Mouse (Mus musculus) neural tube, embryonic 10.5 days (tissue): ENCODE data around the gene Trim37.
A peak's percentile ranks its signal among the peaks of the same experiment; 100 is the strongest.
"Not testable (repeated sequence)": the region's sequence is repeated elsewhere in the genome, so short reads cannot be mapped to it uniquely, and the experiment has no call there.

Experiments
- DNase-seq: peaks from one replicate; pipeline ENCODE4 v3.0.0-alpha.2; 2017; ENCODE audit warnings: low spot score; ENCODE audit errors: extremely low spot score

Trim37 gene

DNA sequence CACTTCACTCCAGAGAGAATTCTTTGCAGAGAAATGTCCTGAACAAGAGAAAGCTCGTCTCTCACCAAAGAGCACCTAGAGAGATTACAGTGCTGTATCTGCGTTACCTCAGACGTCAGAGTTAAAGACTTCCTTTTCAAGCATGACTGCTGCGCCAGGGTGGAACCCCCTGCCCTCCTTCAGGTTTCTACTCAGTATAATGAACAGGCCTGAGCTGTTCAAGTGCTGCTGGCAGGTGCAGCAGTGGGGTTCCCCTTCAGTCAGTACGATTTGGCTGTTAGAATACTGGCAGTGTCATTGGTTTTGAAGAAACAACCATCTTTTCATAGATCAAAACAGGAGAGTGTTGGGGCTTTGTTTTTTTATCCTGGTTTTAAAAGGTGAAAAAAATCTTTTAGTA lies 100.2 kb downstream of the Trim37 start:
- DNase-seq, result no peak

DNA sequence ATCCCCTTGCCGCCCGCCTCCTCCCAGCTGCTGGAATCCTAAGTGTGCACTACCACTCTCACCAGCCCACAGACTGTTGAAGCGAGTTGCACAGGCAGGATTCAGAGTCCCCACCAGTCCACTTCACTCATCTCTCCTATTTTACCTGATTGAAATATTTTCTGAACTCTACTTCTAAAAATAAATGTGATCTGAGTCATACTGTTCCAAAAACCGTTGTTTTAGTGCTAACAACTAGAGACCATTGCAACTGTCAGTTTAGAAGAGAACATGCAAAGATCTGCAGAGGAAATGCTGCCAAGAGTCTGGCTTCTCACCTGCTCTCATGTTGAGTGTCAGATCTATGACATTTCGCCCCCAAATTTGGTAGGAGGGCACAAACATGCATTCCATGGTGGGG lies 106.5 kb downstream of the Trim37 start:
- DNase-seq, result no peak

DNA sequence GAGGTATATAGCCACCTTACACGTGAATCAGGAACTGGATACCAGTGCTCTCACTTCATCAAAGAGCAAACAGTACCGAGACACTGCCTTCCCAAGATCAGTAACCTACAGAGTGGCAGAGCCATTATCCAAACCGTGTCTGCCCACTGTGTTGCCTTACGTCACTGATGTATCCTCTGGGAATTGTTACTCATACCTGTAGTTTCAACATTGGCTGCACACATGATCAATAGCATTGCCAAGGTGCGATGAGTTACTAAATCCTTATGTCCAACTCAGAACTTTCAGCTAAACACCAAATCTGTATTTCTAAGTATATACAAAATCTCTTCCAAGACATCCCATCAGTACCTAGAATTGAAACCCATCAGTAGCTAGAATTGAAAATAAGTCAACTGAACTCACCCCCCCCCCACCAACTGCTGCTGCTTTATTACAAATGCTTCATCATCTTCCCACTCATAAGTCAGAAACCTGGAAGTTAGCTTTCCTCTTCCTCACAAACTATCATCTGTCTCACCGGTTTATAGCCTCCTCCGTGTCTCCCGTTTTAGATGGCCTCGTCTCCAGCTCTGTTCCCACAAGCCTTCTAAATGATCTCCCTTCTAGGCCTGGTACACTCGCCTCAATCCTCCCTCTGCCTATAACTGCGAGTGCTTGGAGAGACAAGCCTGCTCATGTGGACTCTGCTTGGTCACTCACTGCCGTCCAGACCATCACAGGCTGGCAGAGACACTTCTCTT lies 108.0 kb downstream of the Trim37 start:
- no peak for DNase-seq

DNA sequence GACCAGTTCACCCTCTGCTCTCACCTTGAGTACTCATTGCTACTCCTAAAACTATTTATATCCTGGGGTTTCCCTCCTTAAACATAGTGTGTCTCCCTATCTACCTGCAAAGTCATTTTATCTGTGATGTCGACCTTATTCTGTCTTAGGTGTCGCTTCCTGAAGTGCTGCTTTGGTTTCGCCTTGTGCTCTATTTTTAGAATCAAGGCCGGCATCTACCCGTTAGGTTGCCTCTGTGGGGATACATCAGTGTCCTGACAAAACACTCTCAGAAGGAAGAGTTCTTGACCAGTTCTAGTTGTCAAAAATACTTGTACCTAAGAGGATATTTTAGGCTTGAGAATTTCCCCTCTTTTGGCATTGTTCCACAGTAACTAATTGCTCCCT lies 108.6 kb downstream of the Trim37 start:
- DNase-seq, result no peak

DNA sequence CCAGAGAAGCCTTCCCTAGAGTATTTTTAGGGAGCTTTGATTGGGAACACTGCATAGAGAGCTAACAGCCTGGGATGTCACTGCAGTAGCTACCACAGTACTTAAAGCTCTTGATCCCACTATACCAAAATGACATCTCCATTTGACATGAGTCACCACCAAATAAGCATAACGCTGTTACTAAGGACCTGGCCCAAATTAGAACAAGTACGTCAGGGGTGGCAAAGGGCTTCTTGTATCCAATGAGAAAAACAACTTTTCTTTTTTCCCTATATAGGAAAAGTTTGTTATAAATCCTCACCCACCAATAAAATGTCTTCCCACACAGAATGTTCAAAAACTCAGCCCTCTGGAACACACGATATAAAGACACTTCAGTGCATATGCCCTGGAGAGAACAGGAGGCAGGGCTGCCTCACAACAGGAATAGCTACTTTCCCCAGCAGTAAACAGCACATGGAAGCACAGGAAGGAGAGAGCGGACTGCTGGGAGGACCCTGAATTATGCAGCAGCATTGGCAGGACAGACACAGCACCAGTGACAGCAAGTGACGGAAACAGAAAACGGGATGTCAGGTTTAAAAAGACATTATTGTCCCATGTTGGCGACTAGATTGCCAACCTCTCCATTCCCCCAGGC lies 112.1 kb downstream of the Trim37 start:
- DNase-seq, result no peak

DNA sequence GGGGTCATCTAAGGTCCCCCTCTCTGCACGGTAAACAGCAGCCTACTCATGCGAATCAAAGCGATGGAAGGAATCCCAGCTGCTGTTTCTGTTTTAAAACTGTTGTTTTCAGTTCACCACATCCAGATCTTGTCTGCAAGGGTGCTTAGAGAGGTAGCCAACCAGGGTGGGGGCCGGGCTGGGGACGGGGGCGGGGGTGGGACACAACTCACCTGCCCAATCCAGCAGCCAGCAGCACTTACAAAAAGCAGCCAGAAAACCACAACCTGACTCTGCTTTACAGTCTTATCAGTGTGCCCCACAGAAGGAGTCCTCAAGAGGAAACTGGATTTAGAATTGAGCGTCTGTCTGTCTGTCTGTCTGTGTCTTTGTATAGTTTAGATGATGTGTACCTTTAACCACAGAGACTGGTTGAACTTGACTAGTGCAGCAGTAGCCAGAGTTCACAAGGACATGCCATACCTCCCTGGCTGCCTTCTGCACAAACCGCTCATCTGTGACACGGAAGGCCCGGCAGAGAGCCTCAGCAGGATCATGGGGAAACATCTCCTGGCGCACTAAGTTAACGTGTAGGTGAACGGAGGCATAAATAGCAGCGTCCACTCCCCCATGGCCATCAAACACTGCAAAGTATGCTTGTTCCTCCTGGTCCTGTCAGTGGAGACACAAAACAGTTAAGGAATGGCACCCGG lies 113.4 kb downstream of the Trim37 start:
- no peak for DNase-seq

DNA sequence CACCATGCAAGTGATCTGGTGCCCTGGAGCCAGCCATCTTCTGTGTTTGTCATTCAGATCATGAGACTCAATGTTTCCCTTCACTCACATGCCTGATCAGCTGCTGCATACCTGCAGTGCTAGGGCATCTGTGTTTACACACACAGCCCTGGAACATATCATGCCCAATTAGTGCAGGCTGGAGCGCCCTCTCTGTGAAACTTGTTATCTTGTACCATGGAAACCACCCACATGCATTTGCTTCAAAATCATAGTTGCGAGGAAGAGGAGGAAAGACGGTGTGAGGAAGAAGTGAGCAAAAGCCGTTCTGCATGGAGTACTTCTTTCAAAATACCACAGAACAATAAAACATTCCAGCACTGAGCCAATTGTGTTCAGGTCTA lies 113.9 kb downstream of the Trim37 start:
- DNase-seq, result no peak

DNA sequence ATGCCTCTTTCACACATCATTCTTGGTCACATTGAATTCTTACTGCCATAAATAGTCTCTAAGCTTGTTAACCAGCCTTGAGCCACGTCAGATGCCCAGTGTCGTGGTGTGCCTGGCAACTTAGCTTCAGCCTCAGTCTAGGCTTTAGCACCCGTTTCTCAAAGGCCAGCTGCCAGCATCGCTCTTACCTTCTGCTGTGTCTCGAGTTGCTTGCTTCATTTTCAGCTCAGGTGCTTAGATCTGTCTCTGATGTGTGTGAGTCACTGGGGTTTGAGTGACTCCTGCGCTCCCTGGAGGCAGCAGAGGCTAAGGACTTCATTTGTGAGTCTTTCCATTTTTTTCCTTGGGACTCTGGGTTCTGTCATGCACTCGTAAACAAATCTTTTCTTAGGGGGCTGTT lies 114.4 kb downstream of the Trim37 start:
- DNase-seq, result no peak

DNA sequence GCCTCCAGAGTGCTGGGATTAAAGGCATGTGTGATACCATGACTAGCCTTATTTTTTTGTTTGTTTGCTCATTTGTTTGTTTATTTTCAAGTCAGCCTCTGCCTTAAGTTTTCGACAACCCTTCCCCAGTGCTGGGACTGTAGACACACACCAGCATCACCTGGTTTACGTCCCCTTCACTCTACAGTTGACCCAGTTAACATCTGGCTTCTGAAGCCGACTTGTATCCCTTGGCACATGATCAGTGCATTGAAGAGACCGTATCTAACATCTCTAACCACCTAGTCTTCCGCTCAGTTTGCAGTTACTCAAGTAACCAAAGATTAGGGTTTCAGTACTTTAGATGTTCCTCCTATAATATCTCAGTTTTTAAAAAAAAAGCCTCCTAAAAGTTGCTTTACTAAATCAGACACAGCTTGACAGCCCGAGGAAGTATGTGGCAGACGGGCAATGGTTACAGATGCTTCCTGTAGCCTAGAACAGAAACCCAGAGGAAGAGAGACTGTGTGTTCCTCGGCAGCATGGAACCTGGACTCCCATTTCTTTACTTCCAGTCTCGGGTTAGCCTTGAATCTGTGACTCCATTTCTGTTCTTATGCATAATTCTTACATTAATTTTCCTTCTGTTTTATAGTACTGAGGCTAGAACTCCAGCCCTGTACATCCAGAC lies 118.4 kb downstream of the Trim37 start:
- DNase-seq, result no peak

DNA sequence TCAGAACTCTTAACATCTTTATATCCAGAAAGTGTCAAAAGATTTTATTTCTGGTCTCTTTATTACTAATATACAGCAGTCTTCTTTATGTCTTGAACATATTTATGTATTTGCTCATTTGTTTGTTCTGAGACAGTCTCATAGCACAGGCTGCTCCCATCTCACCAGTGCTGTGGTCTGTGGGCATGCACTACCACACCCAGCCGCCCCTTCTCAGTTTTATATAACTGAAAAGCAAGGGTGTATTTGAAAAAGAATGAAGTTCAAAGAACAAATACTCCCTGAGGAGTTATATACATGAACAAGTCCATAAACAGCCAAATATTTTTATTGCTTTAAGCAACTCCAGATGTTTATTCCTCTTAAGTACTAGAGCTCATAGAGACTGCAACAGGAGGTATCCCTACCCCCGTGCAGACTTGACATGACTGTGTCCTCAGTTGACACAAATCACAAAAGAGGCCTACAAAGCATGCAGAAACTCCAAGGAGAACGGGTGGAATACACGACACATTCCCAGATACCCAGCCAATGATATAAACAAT lies 119.3 kb downstream of the Trim37 start:
- no peak for DNase-seq

DNA sequence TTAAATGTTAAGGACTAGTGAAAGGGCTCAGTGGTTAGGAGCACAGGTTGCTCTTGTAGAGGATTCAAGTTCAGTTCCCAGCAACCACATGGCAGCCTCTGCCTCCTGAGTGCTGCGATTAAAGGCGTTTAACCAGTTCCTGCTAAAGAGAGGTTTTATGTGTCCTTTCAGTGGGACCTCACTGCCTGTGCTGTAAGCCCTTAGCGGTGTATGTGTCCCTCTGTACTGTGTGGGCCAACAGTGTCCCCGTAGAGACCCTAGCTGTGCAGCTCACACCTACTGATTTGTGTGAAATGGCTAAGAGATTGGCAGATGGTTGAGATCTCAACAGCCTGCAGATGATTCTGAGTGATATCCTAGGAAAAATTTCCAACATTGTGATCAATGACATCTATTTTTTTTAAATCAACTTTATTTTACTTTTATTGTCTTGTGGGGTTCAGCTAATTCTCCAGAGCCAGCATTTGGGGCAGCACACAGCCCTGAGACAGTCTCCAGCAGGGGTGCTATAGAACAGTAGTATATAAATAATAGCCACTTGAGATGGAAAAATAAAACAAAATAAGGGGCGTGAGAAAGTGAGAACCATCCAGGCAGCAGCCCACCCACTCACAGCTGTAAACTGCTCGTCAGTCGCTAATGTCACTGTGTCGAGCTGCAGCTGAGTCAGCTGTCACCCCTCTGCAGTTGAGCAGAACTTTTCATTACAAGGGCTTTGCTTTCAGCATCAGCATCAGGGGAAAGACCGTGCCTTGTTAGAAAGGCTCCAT lies 120.0 kb downstream of the Trim37 start:
- DNase-seq, result no peak

DNA sequence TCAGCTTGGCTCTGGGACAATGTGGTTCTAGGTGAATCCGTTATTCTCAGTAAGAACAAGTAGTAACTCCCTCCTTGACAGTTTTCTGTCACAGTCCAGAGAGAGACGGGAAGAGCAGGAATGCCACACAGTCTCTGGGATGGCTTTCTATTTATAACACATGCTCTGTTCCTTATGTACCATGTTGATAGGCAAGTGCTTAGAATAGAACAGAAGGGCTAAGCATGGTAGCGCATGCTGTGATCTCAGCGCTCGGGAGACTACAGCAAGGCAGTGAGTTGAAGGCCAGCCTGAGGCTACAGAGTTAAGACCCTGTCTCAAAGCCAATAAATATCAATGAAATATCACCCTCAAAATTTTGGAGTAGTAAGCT lies 120.6 kb downstream of the Trim37 start:
- no peak for DNase-seq

DNA sequence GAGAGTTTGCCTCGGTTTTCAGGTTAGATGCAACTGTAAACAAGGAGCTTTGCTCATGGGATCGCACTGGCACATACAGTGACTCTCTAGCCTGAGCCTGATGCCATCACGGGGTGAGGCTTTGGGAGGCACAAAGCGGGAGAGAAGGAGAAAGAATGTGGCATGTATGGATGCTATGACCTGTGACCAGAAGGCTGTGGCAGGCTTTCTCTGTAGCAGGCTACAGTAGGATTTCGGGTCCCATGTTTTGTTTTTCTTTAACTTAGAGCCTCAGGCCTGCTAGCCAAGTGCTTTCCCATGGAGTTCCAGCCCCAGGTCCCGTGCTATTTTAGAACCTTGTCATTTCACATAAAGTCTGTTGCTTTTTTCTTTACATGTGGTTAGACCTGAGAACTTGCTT lies 123.3 kb downstream of the Trim37 start:
- no peak for DNase-seq

DNA sequence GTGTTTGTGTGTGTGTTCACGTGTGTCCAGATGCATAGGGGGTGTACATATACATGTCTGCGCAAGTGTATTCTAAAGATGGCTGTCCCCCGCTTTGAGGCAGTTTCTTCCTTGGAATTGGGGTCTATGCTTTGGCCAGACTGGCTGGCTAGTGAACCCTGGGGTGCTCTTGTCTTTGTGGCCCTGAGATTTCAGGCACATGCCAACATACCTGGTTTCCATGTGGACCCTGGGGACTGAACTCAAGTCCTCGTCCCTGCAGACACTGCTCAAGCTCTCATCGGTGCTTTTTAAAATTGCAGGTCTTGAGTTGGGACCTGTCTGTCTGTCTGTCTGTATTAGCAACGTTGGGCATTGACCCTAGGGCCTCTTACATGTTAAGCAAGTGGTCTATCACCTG lies 126.4 kb downstream of the Trim37 start:
- no peak for DNase-seq

DNA sequence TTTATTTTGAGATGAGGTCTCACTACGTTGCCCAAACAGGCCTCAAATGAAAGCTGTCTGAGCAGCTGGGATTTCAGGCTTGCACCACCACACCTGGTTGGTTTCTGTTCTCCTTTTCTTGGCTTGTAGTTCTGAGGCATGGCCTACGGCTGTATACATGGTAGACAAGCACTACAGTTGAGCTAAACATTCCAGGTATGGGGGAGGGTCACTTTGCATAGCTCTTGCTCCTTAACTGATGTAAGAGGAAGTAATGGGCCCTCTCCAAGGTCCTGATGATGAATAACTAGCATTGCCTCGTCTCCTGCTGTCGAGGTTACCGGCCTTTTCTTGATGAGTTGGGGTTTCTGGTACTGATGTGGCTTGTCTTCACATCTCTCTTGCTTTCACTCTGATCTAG lies 127.3 kb downstream of the Trim37 start:
- DNase-seq, result no peak

DNA sequence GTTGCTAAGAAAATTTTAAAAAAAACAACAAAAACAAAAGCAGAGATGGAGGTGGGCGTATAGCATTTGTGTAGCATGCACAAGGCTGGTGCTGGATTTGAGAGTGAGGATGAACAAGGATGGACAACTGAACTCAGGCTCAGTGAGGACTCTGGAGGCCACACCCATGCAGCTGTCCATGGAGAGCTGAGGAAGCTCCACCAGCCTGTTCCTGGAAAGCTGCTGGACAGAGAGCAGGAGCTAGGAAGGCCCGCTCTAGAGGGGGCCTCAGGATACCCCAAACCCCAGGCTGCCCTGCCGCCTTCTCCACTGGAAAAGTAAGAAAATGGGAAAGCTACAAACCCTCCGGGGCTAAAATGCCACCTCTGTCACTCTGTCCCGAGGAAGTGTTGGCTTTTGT lies 130.4 kb downstream of the Trim37 start:
- DNase-seq, result no peak

DNA sequence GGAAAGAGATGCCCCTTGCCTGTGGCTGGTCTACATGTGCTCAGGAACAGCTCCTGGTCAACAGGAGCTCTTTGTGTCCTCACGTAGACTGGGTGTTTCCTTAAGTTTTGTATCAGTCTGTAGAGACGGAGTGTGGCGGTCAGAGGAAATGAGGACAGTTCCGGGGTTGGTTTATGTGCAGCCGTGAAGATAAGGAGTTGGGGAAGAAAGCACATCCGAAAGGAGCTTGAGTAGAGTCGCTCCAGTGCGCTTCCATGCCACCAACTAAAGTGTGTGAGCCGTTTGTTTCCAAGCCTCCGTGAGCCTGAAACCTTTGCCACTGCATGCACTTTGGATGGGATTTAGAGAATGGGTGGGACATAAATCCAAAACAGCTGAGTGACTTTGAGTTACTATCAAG lies 132.9 kb downstream of the Trim37 start:
- DNase-seq, result no peak

DNA sequence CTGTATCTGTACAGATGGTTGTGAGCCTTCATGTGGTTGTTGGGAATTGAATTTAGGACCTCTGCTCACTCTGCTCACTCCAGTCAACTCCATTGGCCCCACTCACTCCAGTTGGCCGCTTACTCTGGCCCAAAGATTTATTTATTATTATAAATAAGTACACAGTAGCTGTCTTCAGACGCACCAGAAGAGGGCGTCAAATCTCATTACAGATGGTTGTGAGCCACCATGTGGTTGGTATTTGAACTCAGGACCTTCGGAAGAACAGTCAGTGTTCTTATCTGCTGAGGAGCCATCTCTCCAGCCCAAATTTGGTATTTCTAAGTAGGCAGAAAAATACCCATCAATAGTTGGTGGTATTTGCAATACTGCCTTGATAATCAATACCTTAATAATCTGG lies 134.8 kb downstream of the Trim37 start:
- DNase-seq, result not testable (repeated sequence)

DNA sequence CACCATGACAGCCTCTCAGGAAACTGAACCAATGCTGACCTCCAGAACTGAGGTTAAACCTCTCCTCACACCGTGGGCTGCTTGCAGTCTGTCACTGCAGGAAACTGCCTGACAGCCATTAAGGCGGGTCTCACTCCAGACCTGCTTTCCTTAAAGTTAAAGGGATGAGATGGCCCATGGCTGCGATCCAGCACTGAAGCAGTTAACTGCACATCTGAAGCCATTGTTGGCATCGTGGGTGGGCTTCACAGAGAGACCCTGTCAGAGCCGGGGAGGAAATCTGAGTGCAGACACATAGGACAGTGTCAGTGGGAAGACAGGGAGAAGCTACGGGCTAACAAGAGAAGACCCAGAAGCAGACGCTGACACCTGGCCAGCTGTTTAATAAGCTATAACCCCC lies 137.1 kb downstream of the Trim37 start:
- DNase-seq, result peak; percentile 42

DNA sequence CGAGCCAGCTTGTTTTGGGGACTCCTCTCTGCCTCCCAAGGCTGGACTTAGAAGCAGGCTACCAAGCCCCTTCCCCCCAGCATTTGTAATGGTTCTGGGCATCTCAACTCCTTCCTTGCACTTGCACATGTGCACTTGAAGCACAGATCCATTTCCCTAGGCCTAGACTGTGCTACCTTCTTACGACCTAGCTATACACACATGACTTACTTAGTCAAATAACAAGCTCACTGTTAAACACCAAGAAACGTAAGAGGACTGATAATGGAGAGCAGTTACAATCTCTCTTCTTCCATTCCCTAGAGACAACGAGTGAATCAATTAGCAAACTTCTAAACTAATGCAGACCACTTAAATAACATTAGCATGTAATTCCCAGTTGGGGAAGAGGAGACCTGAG lies 139.4 kb downstream of the Trim37 start:
- no peak for DNase-seq

DNA sequence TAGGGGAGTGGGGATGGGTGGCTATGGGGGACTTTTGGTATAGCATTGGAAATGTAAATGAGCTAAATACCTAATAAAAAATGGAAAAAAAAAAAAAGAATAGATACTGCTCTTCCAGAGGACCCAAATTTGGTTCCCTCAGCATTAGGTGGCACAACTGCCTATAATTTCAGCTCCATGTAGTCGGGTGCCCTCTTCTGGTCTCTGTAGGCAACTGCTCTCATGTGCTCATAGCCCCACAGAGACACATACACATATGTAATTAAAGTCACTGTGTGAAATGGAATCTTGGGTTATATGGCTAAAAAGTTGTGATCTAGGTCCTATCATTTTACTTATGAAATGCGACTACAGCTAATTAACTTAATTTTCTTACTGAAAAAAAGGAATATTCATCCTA lies 141.9 kb downstream of the Trim37 start:
- DNase-seq, result no peak
